Mouse (Mus musculus) cortical plate, adult 2 months (tissue): ENCODE data around the gene Zfp12. TPM values are rescaled to one million over a fixed set of nuclear protein-coding genes. Genes with fewer than 3 reads are reported as not detected.
"Not testable (repeated sequence)": the region's sequence is repeated elsewhere in the genome, so short reads cannot be mapped to it uniquely, and the experiment has no call there.

Experiments used
- H3K27ac ChIP-seq: fragments of 200-500 bp; 2 replicates; pipeline ENCODE4 v1.5.1; 2012; ENCODE audit warnings: low read length, control low read depth, inconsistent platforms; ENCODE audit not compliant: insufficient read depth
- H3K4me1 ChIP-seq: fragments of 200-500 bp; 2 replicates; pipeline ENCODE4 v1.6.1; 2011; ENCODE audit warnings: low read length; ENCODE audit not compliant: control insufficient read depth, insufficient read depth
- H3K4me3 ChIP-seq: fragments of 200-500 bp; 2 replicates; pipeline ENCODE4 v1.5.1; 2011; ENCODE audit warnings: mild to moderate bottlenecking, low read length, control low read depth; ENCODE audit not compliant: insufficient read depth
- CTCF ChIP-seq: fragments of 200-500 bp; IDR thresholded peaks from 2 replicates; pipeline ENCODE4 v1.5.1; 2011; ENCODE audit warnings: mild to moderate bottlenecking, control low read depth, low read length; ENCODE audit not compliant: insufficient read depth; ENCODE audit errors: extremely low read depth
- POLR2A ChIP-seq: fragments of 200-500 bp; IDR thresholded peaks from 2 replicates; pipeline ENCODE4 v1.6.1; 2011; ENCODE audit warnings: mild to moderate bottlenecking, low read length, control low read depth; ENCODE audit not compliant: insufficient read depth; ENCODE audit errors: extremely low read depth
- polyA plus RNA-seq: library from polyadenylated mRNA; depleted of rRNA; stranded (reverse); fragments of >200 nt; gene quantifications from 2 replicates; pipeline ENCODE4 v1.2.3, GENCODE M21; 2012; rRNA removed

Zfp12 gene
- 21.9 and 22.7 TPM in 2 replicates for polyA plus RNA-seq

GRCm38 (mm10) chr5:143235028-143235693 is at the start of gene Zfp12:
Gene Zfp12, plus strand, starts transcription at chr5:143235163.
- no peak for TF ChIP-seq CTCF
- TF ChIP-seq POLR2A, result peak; percentile 92
- Histone ChIP-seq H3K4me3 (peak within 1 kb of the TSS; percentile 73), H3K4me1 (peaks cover 8% of the 10 kb centered on the region; the same call in 1 of the 2 replicates), H3K27ac (peak within 1 kb of the TSS; percentile 67)

- not testable (repeated sequence) for H3K27ac ChIP-seq, H3K4me1 ChIP-seq, H3K4me3 ChIP-seq
Measured at GRCm38 (mm10) chr5:143188014-143188413, 46.9 kb upstream of the Zfp12 start.

GRCm38 (mm10) chr5:143192806-143193205 is 42.2 kb upstream of the Zfp12 start:
- Histone ChIP-seq H3K4me3 (no peak overlapping the region), H3K4me1 (no peaks in the 10 kb centered on the region), H3K27ac (no peak overlapping the region)
- TF ChIP-seq CTCF, result no peak
- TF ChIP-seq POLR2A, result no peak

- not testable (repeated sequence) for H3K27ac ChIP-seq, H3K4me1 ChIP-seq, H3K4me3 ChIP-seq
Measured at GRCm38 (mm10) chr5:143194747-143195146, 40.2 kb upstream of the Zfp12 start.

GRCm38 (mm10) chr5:143195166-143195565 is 39.8 kb upstream of the Zfp12 start:
- no peaks in the 10 kb centered on the region for H3K4me1 ChIP-seq
- no peak overlapping the region for H3K27ac ChIP-seq
- TF ChIP-seq CTCF, result no peak
- TF ChIP-seq POLR2A, result no peak
- no peak overlapping the region for H3K4me3 ChIP-seq

GRCm38 (mm10) chr5:143196506-143196905 is 38.5 kb upstream of the Zfp12 start:
- Histone ChIP-seq H3K27ac (no peak overlapping the region), H3K4me3 (no peak overlapping the region), H3K4me1 (no peaks in the 10 kb centered on the region)
- no peak for TF ChIP-seq POLR2A
- no peak for TF ChIP-seq CTCF

- H3K4me1 ChIP-seq, result no peaks in the 10 kb centered on the region
- no peak overlapping the region for H3K27ac ChIP-seq
- H3K4me3 ChIP-seq, result no peak overlapping the region
- TF ChIP-seq POLR2A (no peak), CTCF (0 out of 2 replicates have a peak, but pooled peaks have one; percentile 2)
Measured at GRCm38 (mm10) chr5:143205015-143205414, 29.9 kb upstream of the Zfp12 start.

- Histone ChIP-seq H3K4me3 (no peak overlapping the region), H3K27ac (no peak overlapping the region), H3K4me1 (no peaks in the 10 kb centered on the region)
- TF ChIP-seq CTCF, result no peak
- no peak for TF ChIP-seq POLR2A
Measured at GRCm38 (mm10) chr5:143213832-143214231, 21.1 kb upstream of the Zfp12 start.

- H3K4me3 ChIP-seq, result no peak overlapping the region
- H3K4me1 ChIP-seq, result no peaks in the 10 kb centered on the region
- TF ChIP-seq POLR2A (no peak), CTCF (no peak)
Measured at GRCm38 (mm10) chr5:143220996-143221395, 14.0 kb upstream of the Zfp12 start.

GRCm38 (mm10) chr5:143222287-143222686 is 12.7 kb upstream of the Zfp12 start:
- no peak for TF ChIP-seq POLR2A
- TF ChIP-seq CTCF, result no peak
- Histone ChIP-seq H3K4me3 (no peak overlapping the region), H3K27ac (no peak overlapping the region), H3K4me1 (no peaks in the 10 kb centered on the region)

More at GRCm38 (mm10) chr5:143220996-143221395, 14.0 kb upstream of the Zfp12 start:
- H3K27ac ChIP-seq, result no peak overlapping the region
